Mouse (Mus musculus) embryonic facial prominence, embryonic 10.5 days (tissue): ENCODE data around the gene Atp8a2. TPM values are rescaled to one million over a fixed set of nuclear protein-coding genes. Genes with fewer than 3 reads are reported as not detected.

Source experiments
- DNase-seq: peaks from one replicate; pipeline ENCODE4 v3.0.0-alpha.2; 2017; ENCODE audit warnings: low spot score
- H3K27ac ChIP-seq: fragments of 300-500 bp; sonication (generic); replicated peaks from 2 replicates; pipeline ENCODE4 v1.5.1; 2016; ENCODE audit warnings: mild to moderate bottlenecking
- H3K27me3 ChIP-seq: fragments of 300-500 bp; sonication (generic); replicated peaks from 2 replicates; pipeline ENCODE4 v1.6.1; 2016; ENCODE audit warnings: low read depth, mild to moderate bottlenecking; ENCODE audit not compliant: poor library complexity, severe bottlenecking
- H3K36me3 ChIP-seq: fragments of 300-500 bp; sonication (generic); replicated peaks from 2 replicates; pipeline ENCODE4 v1.6.1; 2016; ENCODE audit warnings: mild to moderate bottlenecking, moderate library complexity
- H3K4me1 ChIP-seq: fragments of 300-500 bp; sonication (generic); 2 replicates; pipeline ENCODE4 v1.6.1; 2016
- H3K4me3 ChIP-seq: fragments of 300-500 bp; sonication (generic); 2 replicates; pipeline ENCODE4 v1.5.1; 2016; ENCODE audit warnings: mild to moderate bottlenecking, moderate library complexity
- H3K9me3 ChIP-seq: fragments of 300-500 bp; sonication (generic); 2 replicates; pipeline ENCODE4 v1.6.1; 2016; ENCODE audit warnings: mild to moderate bottlenecking
- WGBS: fragments of 180-500 bp; shearing (Covaris S2); methylation state at CpG from one replicate; pipeline ENCODE4 v1.1.7; 2016; 5-methylcytosine and 5-hydroxymethylcytosine counted together
- polyA plus RNA-seq: library from polyadenylated mRNA; unstranded; fragments of >200 nt; fragmentation: Nextera tagmentation; extraction: Ambion mirVana; gene quantifications from 2 replicates; pipeline ENCODE4 v1.2.1, GENCODE M21; 2016

The Atp8a2 gene
- polyA plus RNA-seq, 1 experiment from 2014 or later = 2.8 TPM

- peaks cover 45% of the 10 kb centered on the region for H3K27me3 ChIP-seq
- 17% methylated on average over 7 of the region's 7 CpGs for WGBS
- H3K36me3 ChIP-seq = no peaks in the 10 kb centered on the region
- H3K4me1 ChIP-seq = peaks cover 42% of the 10 kb centered on the region
- H3K4me3 ChIP-seq = no peak overlapping the region
- DNase-seq = peak; percentile 51
- H3K9me3 ChIP-seq = no peaks in the 10 kb centered on the region
- no peak overlapping the region for H3K27ac ChIP-seq
Observed at GRCm38 (mm10) chr14:59969485-59970134, 227.4 kb downstream of the Atp8a2 start.

GRCm38 (mm10) chr14:59967847-59968550, 229.0 kb downstream of the Atp8a2 start:
- peaks cover 32% of the 10 kb centered on the region for H3K4me1 ChIP-seq
- no peak for DNase-seq
- peaks cover 39% of the 10 kb centered on the region for H3K27me3 ChIP-seq
- no peaks in the 10 kb centered on the region for H3K9me3 ChIP-seq
- H3K27ac ChIP-seq = no peak overlapping the region
- no peaks in the 10 kb centered on the region for H3K36me3 ChIP-seq
- no peak overlapping the region for H3K4me3 ChIP-seq
- WGBS = 82% methylated on average over 8 of the region's 8 CpGs

GRCm38 (mm10) chr14:59966981-59967380, 230.0 kb downstream of the Atp8a2 start:
- WGBS = 89% methylated on average over 4 of the region's 4 CpGs

GRCm38 (mm10) chr14:59964569-59964968, 232.4 kb downstream of the Atp8a2 start:
- no peak overlapping the region for H3K4me3 ChIP-seq
- H3K36me3 ChIP-seq = no peaks in the 10 kb centered on the region
- peaks cover 24% of the 10 kb centered on the region for H3K27me3 ChIP-seq
- 92% methylated on average over 5 of the region's 5 CpGs for WGBS
- DNase-seq = no peak
- H3K9me3 ChIP-seq = no peaks in the 10 kb centered on the region
- H3K4me1 ChIP-seq = peaks cover 32% of the 10 kb centered on the region
- H3K27ac ChIP-seq = no peak overlapping the region

More at GRCm38 (mm10) chr14:59966981-59967380, 230.0 kb downstream of the Atp8a2 start:
- no peaks in the 10 kb centered on the region for H3K36me3 ChIP-seq
- peaks cover 29% of the 10 kb centered on the region for H3K27me3 ChIP-seq
- H3K4me1 ChIP-seq = peaks cover 32% of the 10 kb centered on the region
- no peak overlapping the region for H3K27ac ChIP-seq
- no peaks in the 10 kb centered on the region for H3K9me3 ChIP-seq
- no peak for DNase-seq
- no peak overlapping the region for H3K4me3 ChIP-seq

GRCm38 (mm10) chr14:59960961-59961360, 236.0 kb downstream of the Atp8a2 start:
- 57% methylated on average over 9 of the region's 9 CpGs for WGBS
- H3K4me1 ChIP-seq = peaks cover 26% of the 10 kb centered on the region
- H3K27me3 ChIP-seq = peaks cover 7% of the 10 kb centered on the region; the same call in 1 of the 2 replicates
- no peaks in the 10 kb centered on the region for H3K36me3 ChIP-seq
- no peak overlapping the region; the same call in 1 of the 2 replicates for H3K27ac ChIP-seq
- no peak for DNase-seq
- H3K9me3 ChIP-seq = no peaks in the 10 kb centered on the region
- H3K4me3 ChIP-seq = no peak overlapping the region

- DNase-seq = no peak
- 57% methylated on average over 9 of the region's 9 CpGs for WGBS
- Histone ChIP-seq H3K9me3 (no peaks in the 10 kb centered on the region), H3K27me3 (peaks cover 3% of the 10 kb centered on the region; the same call in 1 of the 2 replicates), H3K4me3 (no peak overlapping the region), H3K4me1 (peaks cover 26% of the 10 kb centered on the region), H3K27ac (peak overlapping the region; percentile 16; the same call in 1 of the 2 replicates), H3K36me3 (no peaks in the 10 kb centered on the region)
Observed at GRCm38 (mm10) chr14:59960214-59960890, 236.6 kb downstream of the Atp8a2 start.

- no peaks in the 10 kb centered on the region for H3K36me3 ChIP-seq
- H3K4me3 ChIP-seq = no peak overlapping the region
- 38% methylated on average over 8 of the region's 8 CpGs for WGBS
- H3K27ac ChIP-seq = no peak overlapping the region
- peak; percentile 29 for DNase-seq
- H3K27me3 ChIP-seq = 0 out of 2 replicates have a peak, but pooled peaks cover 3% of the 10 kb centered on the region
- no peaks in the 10 kb centered on the region for H3K9me3 ChIP-seq
- H3K4me1 ChIP-seq = peaks cover 26% of the 10 kb centered on the region
Observed at GRCm38 (mm10) chr14:59959723-59960122, 237.3 kb downstream of the Atp8a2 start.

GRCm38 (mm10) chr14:59949983-59950382, 247.0 kb downstream of the Atp8a2 start:
- peaks cover 20% of the 10 kb centered on the region for H3K4me1 ChIP-seq
- no peaks in the 10 kb centered on the region for H3K36me3 ChIP-seq
- no peak overlapping the region for H3K4me3 ChIP-seq
- H3K27me3 ChIP-seq = no peaks in the 10 kb centered on the region
- WGBS = 9% methylated on average over 5 of the region's 5 CpGs
- 0 out of 2 replicates have a peak, but pooled peaks cover 5% of the 10 kb centered on the region for H3K9me3 ChIP-seq
- peak overlapping the region; percentile 37 for H3K27ac ChIP-seq
- no peak for DNase-seq

- 31% methylated on average over 7 of the region's 7 CpGs for WGBS
- peak; percentile 85 for DNase-seq
- Histone ChIP-seq H3K9me3 (no peaks in the 10 kb centered on the region), H3K27ac (no peak overlapping the region), H3K36me3 (no peaks in the 10 kb centered on the region), H3K4me1 (peaks cover 37% of the 10 kb centered on the region), H3K4me3 (no peak overlapping the region), H3K27me3 (0 out of 2 replicates have a peak, but pooled peaks cover 8% of the 10 kb centered on the region)
Observed at GRCm38 (mm10) chr14:59942864-59943611, 253.9 kb downstream of the Atp8a2 start.

- 0 out of 2 replicates have a peak, but pooled peaks cover 8% of the 10 kb centered on the region for H3K27me3 ChIP-seq
- WGBS = 63% methylated on average over 2 of the region's 2 CpGs
- H3K9me3 ChIP-seq = no peaks in the 10 kb centered on the region
- DNase-seq = no peak
- H3K4me3 ChIP-seq = no peak overlapping the region
- H3K36me3 ChIP-seq = no peaks in the 10 kb centered on the region
- H3K27ac ChIP-seq = peak overlapping the region; percentile 19
- peaks cover 37% of the 10 kb centered on the region for H3K4me1 ChIP-seq
Observed at GRCm38 (mm10) chr14:59942199-59942598, 254.8 kb downstream of the Atp8a2 start.

GRCm38 (mm10) chr14:59932355-59932754, 264.6 kb downstream of the Atp8a2 start:
- no peak overlapping the region for H3K4me3 ChIP-seq
- DNase-seq = peak; percentile 42
- H3K27ac ChIP-seq = 0 out of 2 replicates have a peak overlapping the region, but pooled peaks have one; percentile 5
- H3K27me3 ChIP-seq = no peaks in the 10 kb centered on the region
- 48% methylated on average over 6 of the region's 6 CpGs for WGBS
- H3K36me3 ChIP-seq = no peaks in the 10 kb centered on the region
- peaks cover 27% of the 10 kb centered on the region for H3K4me1 ChIP-seq
- H3K9me3 ChIP-seq = no peaks in the 10 kb centered on the region
